In the genomic region with DNA sequence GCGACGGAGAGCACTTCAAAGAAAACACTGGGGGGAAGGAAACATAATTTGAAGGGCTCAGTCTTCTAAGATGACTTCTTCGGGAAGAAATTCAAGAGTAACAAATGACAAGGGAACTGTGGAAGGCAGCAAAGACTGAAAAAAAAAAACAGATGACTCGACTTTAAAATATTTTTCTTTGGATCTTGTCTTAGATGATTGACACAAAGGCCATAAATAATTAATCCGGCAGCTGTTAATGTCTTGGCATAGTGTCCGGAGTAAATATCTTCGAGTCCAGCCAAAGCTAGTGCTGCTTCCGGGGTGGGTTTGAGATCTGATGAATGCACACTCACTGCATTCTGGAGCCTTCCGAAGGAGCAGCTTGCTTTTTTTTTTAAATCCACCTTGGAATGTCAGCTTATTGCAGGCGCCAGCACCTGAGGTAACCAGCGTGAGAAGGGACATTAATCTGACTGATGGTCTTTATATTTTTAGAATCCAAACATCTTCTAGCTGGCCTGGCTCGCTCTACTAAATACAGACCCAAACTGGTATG, we compare ENCODE assay signal across 9 mouse cellular contexts. TPM values are rescaled to one million over a fixed set of nuclear protein-coding genes. Genes with fewer than 3 reads are reported as not detected.
DNase-seq lines count a peak whose midpoint lies in the region; ATAC-seq and TF ChIP-seq lines count a peak whose summit lies in the region.
"Had no signal": no experiment of that assay in that cellular context is flagged by ENCODE, and none has a peak within 500 bp of the region (broad histone marks: within the 10 kb centered on the region; RNA-seq: fewer than 3 reads in every experiment).

No protein-coding gene starts in this region.

- H3K4me1 ChIP-seq in testis, adult 2 months (ENCODE audit: control insufficient read depth, insufficient read depth, low read length) = peaks cover 2% of the 10 kb centered on the region
- peaks cover 25% of the 10 kb centered on the region for H3K4me1 ChIP-seq in limb, embryonic 15.5 days
- no peaks in the 10 kb centered on the region for H3K4me1 ChIP-seq in stomach, postnatal 0 days (replicated peaks; ENCODE audit: control insufficient read depth, insufficient read depth)

- no peak for TF ChIP-seq POLR2A in testis, adult 2 months (IDR thresholded peaks at IDR 0.05; ENCODE audit: control insufficient read depth, low read depth, low read length)

- no peak for ATAC-seq in limb, embryonic 15.5 days (ENCODE audit: insufficient number of reproducible peaks, low FRiP score, low TSS enrichment, low read depth)
- ATAC-seq in stomach, postnatal 0 days (ENCODE audit: low FRiP score, low TSS enrichment) = no peak

- no peak for TF ChIP-seq EP300 in stomach, postnatal 0 days (optimal IDR thresholded peaks at IDR 0.05)

- 16% methylated on average over 12 of the region's 12 CpGs for WGBS in limb, embryonic 15.5 days
- 16% methylated on average over 12 of the region's 12 CpGs for WGBS in stomach, postnatal 0 days

- H3K27me3 ChIP-seq in testis, adult 2 months (ENCODE audit: control insufficient read depth, insufficient read depth, low read length) = no peaks in the 10 kb centered on the region
- peaks cover 38% of the 10 kb centered on the region for H3K27me3 ChIP-seq in limb, embryonic 15.5 days
- H3K27me3 ChIP-seq in stomach, postnatal 0 days (ENCODE audit: control insufficient read depth, insufficient read depth, low read length) = no peaks in the 10 kb centered on the region

- no peaks in the 10 kb centered on the region for H3K9me3 ChIP-seq in limb, embryonic 15.5 days
- no peaks in the 10 kb centered on the region for H3K9me3 ChIP-seq in stomach, postnatal 0 days (ENCODE audit: control insufficient read depth, low read length)

- DNase-seq in cerebellum, postnatal 14 days = peak; percentile 31 to 50
- DNase-seq in cerebellum, adult 11 months = no peak
- no peak for DNase-seq in testis, postnatal 10 days (ENCODE audit: low spot score)
- no peak for DNase-seq in stomach, postnatal 0 days (ENCODE audit: low spot score)
- no peak for DNase-seq in adrenal gland, postnatal 4 days (ENCODE audit: low spot score in 2 of 2)
- DNase-seq in layer of hippocampus, postnatal 36 days = no peak
- DNase-seq: B cell, adult 2 months had no signal

- H3K9ac ChIP-seq in limb, embryonic 15.5 days = peak overlapping the region; percentile 63
- no peak overlapping the region for H3K9ac ChIP-seq in stomach, postnatal 0 days (ENCODE audit: low read length)

- H3K27ac ChIP-seq in testis, adult 2 months (ENCODE audit: control insufficient read depth, insufficient read depth, low read depth, low read length) = no peak overlapping the region; the same call in 1 of the 2 replicates
- no peak overlapping the region for H3K27ac ChIP-seq in limb, embryonic 15.5 days
- H3K27ac ChIP-seq in stomach, postnatal 0 days (replicated peaks) = no peak overlapping the region

- TF ChIP-seq CTCF in testis, adult 2 months (IDR thresholded peaks at IDR 0.05; ENCODE audit: control insufficient read depth, insufficient read depth, insufficient replicate concordance, low read depth, low read length) = no peak
- no peak for TF ChIP-seq CTCF in stomach, postnatal 0 days (IDR thresholded peaks at IDR 0.05; ENCODE audit: low read depth)

- H3K36me3 ChIP-seq in testis, adult 2 months (ENCODE audit: control insufficient read depth, insufficient read depth, low read length) = no peaks in the 10 kb centered on the region
- H3K36me3 ChIP-seq in limb, embryonic 15.5 days = no peaks in the 10 kb centered on the region
- no peaks in the 10 kb centered on the region for H3K36me3 ChIP-seq in stomach, postnatal 0 days (ENCODE audit: control insufficient read depth, insufficient read depth, low read length)

- H3K4me2 ChIP-seq in limb, embryonic 15.5 days = peak overlapping the region; percentile 92
- peak overlapping the region; percentile 97 for H3K4me2 ChIP-seq in stomach, postnatal 0 days (replicated peaks; ENCODE audit: low read depth)

- peak overlapping the region; percentile 87 for H3K4me3 ChIP-seq in testis, adult 2 months (ENCODE audit: control insufficient read depth, low read depth, low read length)
- peak overlapping the region; percentile 60 for H3K4me3 ChIP-seq in limb, embryonic 15.5 days
- peak overlapping the region; percentile 55 for H3K4me3 ChIP-seq in stomach, postnatal 0 days (ENCODE audit: low read depth, low read length)

RNA-seq across cellular contexts. Expression of a gene that starts 2.0 kb away (rescaled TPM):
- 8.1 and 8.8 TPM in 2 replicates for polyA plus RNA-seq in testis, adult 2 months (2012; rRNA removed)
- 12.0 and 12.9 TPM in 2 replicates for polyA plus RNA-seq in limb, embryonic 15.5 days (2015; fragmentation: Nextera tagmentation; extraction: Ambion mirVana)
- polyA plus RNA-seq in stomach, postnatal 0 days (2015; fragmentation: Nextera tagmentation; extraction: Ambion mirVana) = 9.9 and 10.2 TPM in 2 replicates
- 1 to 10 TPM; 2.7 to 2.9 TPM for total RNA-seq in adrenal gland, postnatal 4 days (2021)
- 10 to 100 TPM; 47.0 to 49.9 TPM for total RNA-seq in layer of hippocampus, postnatal 36 days (2021)

Comparison
In these comparisons a context has a peak if more than half of its experiments do, and no peak if none do; other contexts are left out.
1. DNase-seq: peak in cerebellum, postnatal 14 days (2 of 2); none in cerebellum, adult 11 months (single experiment), testis, postnatal 10 days (single experiment), stomach, postnatal 0 days (single experiment), adrenal gland, postnatal 4 days (0 of 2) and layer of hippocampus, postnatal 36 days (0 of 2).
2. Peak in every context shown above with its lines, with median percentiles within 50 percentile points of each other: H3K4me3 ChIP-seq.